Mouse (Mus musculus): Measurements from ENCODE around the gene Ndufb6.

GRCm38 (mm10) chr4:40289046-40289445, 9.8 kb upstream of the Ndufb6 start:
- TF ChIP-seq CTCF (IDR thresholded peaks at IDR 0.05) (no peak), EP300 (IDR thresholded peaks at IDR 0.05) (no peak)

Measured in lung, postnatal 0 days (tissue).